ENCODE assay signal across 17 mouse cellular contexts in the genomic region with DNA sequence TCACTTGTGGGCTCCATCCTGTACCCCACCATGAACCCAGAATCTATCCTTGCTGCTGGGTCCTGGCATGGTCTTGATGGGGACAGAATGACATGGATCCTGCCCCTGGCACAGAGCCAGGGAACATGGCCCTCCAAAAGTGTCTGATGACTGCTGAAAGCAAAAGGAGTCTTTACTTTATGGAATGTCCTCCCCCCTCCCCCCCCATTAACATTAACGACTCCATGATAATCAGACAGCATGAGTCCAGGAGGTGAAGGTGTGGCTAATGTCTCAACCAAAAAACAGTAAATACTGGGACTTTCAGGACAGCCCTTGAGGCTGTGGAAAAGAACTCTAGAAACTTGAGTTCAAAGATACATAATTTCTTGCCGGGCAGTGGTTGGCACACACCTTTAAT.
"Had no signal": no experiment of that assay in that cellular context is flagged by ENCODE, and none has a peak within 500 bp of the region (broad histone marks: within the 10 kb centered on the region; RNA-seq: fewer than 3 reads in every experiment).

No protein-coding gene starts in this region.

- DNase-seq: liver, postnatal 0 days; lung, embryonic 14.5 days; lung, postnatal 10 days; lung, postnatal 4 days; midbrain, embryonic 14.5 days; right cerebral cortex, postnatal 14 days; thymus, adult 2 months; thymus, postnatal 25 days; thymus, postnatal 4 days had no signal

- H3K4me2 ChIP-seq: lung, embryonic 14.5 days; midbrain, embryonic 12.5 days; neural tube, embryonic 13.5 days; neural tube, embryonic 15.5 days; stomach, embryonic 15.5 days had no signal

- H3K4me1 ChIP-seq: midbrain, embryonic 10.5 days; midbrain, embryonic 12.5 days; neural tube, embryonic 13.5 days; neural tube, embryonic 15.5 days; stomach, embryonic 15.5 days had no signal

- H3K9me3 ChIP-seq: midbrain, embryonic 10.5 days; midbrain, embryonic 12.5 days; neural tube, embryonic 13.5 days; neural tube, embryonic 15.5 days; stomach, embryonic 15.5 days had no signal

- H3K27ac ChIP-seq: midbrain, embryonic 10.5 days; midbrain, embryonic 12.5 days; neural tube, embryonic 13.5 days; neural tube, embryonic 15.5 days; stomach, embryonic 15.5 days; stomach, postnatal 0 days had no signal

- H3K27me3 ChIP-seq: midbrain, embryonic 12.5 days; neural tube, embryonic 13.5 days; neural tube, embryonic 15.5 days; stomach, embryonic 15.5 days had no signal

- H3K4me3 ChIP-seq: midbrain, embryonic 10.5 days; midbrain, embryonic 12.5 days; myocyte; neural tube, embryonic 13.5 days; neural tube, embryonic 15.5 days; stomach, embryonic 15.5 days had no signal

- H3K9ac ChIP-seq: liver, postnatal 0 days; lung, embryonic 14.5 days; midbrain, embryonic 12.5 days; neural tube, embryonic 13.5 days; neural tube, embryonic 15.5 days; stomach, embryonic 15.5 days had no signal

- ATAC-seq: liver, postnatal 0 days; midbrain, embryonic 16.5 days had no signal

- H3K36me3 ChIP-seq: midbrain, embryonic 10.5 days; midbrain, embryonic 12.5 days; neural tube, embryonic 13.5 days; neural tube, embryonic 15.5 days; stomach, embryonic 15.5 days had no signal
